Mouse (Mus musculus): ENCODE measurements around the gene Aldh1a3.

The Aldh1a3 gene

DNA sequence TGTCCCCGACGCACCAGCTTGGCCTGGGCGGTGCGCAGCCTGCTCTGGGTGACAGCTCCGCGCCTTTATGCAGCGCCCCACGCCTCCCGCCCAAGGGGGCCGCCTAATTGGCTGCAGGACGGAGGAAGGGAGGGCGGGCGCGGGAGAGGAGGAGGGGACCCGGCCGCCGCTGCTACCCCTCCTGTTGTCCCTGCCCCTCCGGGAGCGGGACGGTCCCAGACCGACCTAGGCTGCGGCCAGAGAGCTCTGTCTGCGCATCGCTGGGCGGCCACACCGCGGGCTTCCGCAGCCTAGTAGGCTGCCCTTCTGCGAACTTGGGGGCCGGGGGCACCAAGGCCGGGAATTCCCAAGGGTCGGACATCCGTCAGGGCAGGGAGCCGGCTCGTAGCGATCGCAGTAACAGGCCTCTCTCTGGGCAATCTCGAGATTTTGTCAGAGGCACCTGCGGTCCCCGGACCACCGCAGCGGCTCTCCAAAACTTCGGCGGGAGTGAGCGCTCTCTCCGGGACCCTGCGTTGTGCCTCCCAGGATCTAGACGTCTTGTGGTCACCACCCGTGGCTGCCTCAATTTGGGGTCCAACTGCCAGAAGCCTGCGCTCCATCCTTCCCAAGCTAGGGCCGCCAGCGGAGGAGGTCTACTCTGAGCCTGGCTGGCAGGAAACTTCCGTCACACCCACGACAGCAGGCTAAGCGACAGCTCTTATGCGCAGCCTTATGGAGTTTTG is at the start of gene Aldh1a3:
TSS of gene Aldh1a3 (minus strand) at position 81 of the 725 bp plus-strand sequence.
- peak; percentile 13 for DNase-seq

DNA sequence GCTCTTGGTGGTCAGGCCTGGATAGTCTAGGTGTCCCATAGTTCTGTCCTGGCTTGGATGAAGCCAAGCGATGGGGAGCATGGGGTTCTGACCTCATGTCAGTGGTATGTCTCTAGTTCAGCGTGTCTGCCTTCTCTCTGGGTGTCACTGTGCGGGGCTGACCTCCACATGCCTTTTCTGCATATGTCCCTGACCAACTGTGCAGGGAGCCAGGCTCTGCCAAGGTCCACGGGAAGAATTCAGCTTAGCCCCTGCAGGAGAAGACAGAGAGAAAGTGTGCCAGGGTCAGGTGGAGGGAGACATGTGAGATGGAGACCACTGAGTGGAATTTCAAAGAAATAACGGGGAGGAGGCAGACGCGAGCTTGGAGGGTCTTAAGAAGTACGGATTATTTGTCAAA is 49.0 kb upstream of the Aldh1a3 start:
- DNase-seq = no peak

DNA sequence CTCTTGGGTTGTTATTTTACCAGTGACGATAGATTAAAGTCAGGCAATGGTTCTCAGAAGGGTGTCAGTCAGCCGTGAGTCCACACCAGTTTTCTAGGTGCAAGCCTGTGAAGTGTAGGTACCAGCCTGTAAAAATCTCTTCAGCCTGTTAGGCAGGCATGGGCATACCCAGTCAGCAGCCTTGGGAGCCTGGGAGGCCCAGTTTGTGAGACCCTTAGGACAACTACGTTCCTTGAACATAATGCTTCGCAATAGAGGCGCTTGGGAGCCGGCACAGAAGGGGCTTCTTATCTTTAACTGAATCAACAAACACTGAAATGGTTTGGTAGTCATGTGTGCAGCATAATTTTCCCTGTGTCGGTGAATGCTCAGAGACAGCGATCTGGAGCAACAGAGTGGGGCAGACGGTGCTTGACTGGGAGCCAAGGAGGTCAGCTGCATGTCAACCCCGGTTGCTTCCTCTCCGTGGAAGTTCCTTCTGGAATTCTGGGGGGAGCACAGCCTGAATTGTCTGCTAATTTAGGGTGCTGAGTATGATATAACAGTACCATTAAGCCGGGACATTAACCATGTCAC is 44.4 kb upstream of the Aldh1a3 start:
- DNase-seq = no peak

DNA sequence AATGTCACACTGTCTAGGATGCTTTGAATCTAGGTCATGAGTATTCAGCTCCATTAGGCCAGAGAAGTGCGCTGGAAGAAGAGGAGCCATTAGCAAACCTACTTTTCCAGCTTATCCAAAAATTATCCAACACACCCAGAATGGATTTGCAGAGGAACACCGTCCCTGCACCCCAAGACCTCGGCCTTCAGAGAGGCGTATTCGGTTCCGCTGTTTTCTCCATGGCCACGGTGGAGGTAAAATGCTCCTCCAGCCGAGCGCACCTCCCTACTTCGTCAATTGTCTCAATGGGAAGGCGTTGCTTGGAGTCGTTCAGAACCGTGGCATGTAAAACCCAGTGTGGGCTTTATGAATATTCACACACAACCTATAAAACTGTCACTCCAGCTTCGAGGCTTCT is 39.3 kb upstream of the Aldh1a3 start:
- no peak for DNase-seq

DNA sequence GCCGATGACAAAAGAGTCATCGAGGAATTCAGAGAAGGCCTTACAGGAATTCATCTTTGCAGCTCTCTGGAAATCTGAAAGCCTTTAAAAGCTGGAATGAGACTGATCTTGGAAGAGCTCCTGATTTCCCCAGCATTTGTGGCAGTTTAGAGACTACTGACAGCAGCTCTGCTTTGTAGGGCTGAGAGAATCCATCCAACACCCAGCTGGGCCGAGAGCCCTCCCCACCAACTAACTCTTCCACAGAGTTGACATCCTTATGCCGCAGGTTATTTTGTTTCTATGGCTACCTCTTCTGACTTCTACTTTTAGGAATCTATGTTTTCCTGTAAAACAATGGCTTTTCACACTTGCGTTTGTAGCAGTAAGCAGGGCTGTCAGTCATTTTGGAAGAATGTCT is 37.9 kb upstream of the Aldh1a3 start:
- no peak for DNase-seq

DNA sequence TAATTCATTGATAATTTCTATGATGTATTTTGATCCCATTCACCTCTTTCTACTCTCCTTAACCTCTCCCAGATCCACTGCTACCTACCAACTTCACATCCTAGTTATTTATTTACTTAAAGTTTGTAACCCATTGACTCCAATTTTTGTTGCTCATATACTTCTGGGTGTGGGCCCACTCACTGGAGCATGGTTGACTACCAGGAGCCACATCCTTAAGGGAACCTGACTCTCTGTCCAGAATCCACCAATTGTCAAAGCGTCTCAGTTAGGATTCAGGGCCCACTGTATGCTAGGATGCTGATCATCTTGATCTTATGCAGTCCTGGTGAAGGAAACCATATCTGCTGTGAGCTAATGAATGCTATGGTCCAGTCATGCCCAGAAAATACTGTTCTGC is 35.8 kb upstream of the Aldh1a3 start:
- DNase-seq = no peak

DNA sequence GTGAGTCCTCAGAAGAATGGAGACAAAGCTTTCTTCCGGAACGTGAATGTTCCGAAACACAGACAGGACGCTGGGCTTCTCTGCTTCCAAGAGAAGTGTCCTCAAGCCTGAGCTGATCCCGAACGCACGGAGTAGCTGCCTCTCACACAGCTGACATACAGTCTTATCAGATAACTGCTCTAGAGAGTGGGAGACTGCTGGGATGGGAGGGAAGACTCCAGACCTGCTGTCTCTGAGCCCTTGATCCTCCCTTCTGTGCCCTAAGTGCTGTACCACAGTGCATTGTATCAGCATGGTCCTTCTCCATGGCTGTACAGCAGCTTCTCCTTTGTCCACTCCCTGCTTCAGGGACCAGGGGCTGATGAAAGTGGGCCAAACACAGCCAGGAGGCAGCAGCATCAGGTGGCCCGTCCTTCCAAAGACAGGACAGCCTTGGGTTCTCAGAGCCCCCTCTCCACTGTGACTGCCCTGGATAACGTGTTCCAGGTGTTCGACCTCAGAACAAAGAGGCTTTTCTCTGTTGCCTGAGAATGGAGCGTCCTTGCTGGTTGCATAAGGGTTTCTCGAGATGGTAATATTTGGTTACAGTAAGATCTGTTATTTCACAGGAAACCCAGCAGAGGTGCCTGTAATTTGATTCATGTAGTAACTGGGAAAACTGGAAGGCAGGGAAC is 24.4 kb upstream of the Aldh1a3 start:
- DNase-seq = no peak

DNA sequence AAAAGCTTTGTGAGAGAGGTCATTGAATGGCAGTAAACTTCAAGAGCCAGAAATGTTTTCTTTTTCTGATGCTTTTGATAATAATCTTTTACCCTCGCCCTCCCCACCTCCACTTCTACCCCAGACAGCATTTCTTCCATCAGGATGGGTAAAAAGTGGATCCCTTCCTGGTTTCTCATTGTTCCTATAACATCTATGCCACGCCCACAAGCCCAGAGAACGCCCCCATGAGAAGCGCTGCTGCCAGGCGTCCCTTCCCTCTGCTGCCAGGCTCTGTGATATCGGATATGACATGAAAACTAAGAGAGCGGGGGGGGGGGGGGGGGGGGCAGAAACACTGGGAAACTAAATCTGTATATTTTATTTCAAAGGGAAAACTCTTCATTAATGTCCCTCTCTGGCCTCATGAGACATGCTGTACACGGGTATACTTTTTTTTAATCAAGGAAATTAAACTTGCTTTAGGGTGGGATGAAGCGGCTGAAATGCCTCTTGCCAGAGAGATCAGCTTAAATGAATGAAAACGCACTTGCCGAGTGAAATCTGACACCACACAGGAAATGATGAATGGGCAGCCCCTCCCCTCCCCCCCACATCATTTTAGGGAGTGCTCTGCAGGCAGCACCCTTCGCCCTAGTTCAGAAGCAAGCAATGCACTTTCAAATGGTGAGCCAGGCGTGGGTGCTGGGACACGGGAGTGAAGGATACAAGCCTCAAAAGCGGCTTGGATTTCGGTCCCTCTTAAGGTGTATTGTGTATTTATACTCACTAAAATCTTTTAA is 22.8 kb upstream of the Aldh1a3 start:
- peak; percentile 17 for DNase-seq

DNA sequence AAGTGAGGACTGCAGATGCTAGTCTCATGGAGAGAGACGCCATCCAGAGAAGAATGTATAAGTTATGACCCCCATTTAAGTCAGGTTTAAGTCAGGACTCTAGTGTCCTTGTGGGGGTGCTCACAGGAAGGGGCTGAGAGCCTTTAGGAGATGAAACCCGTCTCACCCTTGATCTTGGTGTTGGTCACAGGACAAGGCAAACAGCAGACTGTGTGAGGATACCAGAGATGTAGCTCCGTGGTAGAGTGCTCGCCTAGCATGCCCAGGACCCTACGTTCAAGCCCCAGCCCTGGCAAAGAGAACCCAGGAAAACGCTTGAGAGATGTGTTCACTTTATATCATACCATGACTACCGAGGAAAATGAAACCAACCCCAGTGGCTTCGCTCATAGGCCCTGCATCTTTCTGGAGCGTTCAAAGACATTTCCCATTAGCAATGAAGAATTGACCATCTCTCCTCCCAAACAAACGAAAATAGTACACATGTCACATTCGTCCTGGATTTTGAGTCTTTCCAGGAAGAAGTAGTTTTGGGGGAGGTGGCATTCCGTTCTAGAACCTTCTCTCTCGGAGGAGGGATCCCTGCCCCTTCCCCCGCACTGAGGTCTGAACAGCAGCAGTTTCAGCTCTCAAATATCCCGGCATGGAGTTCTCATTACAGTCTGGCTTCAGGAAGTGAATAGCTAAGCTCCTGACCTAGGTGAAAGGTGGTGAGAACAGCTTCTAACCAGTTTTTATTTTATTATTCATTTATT is 21.6 kb upstream of the Aldh1a3 start:
- DNase-seq = no peak

DNA sequence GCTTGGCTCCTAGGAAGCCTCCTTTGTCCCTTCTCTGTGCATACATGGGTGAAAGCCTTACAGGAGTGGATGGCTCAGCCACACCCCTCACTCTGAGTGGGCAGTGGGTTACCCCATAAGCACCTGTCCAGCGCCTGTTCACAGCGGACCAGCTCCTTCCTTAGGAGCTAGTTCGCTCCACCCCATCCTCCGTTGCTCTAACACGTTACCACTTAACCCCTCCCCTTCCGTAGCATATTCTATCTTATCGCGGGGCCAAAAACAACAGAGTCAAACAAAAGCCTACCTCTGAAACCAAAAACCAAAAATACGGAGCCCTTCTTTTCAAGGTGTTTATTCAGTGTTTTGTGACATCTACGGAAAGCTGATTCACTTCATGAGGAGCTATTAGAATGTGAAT is 21.0 kb upstream of the Aldh1a3 start:
- no peak for DNase-seq

DNA sequence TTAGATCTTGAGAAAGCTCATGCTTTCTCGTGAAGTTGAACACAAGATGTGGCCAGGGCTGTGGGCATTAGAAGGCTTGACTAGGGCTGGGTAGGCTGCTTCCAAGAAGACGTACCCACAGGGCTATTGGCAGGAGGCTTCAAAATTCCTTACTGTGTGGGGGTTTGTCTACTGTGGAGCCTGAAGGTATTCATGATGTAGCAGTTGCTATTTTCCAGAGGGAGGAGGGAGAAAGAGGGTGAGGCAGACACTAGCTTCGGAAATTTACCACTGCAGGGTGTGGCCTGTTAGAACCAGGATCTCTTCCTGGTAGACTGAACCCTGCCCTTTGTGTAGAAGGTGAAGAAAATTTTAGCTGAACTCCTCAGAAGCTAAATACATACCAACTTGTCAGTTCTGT is 19.5 kb upstream of the Aldh1a3 start:
- no peak for DNase-seq

DNA sequence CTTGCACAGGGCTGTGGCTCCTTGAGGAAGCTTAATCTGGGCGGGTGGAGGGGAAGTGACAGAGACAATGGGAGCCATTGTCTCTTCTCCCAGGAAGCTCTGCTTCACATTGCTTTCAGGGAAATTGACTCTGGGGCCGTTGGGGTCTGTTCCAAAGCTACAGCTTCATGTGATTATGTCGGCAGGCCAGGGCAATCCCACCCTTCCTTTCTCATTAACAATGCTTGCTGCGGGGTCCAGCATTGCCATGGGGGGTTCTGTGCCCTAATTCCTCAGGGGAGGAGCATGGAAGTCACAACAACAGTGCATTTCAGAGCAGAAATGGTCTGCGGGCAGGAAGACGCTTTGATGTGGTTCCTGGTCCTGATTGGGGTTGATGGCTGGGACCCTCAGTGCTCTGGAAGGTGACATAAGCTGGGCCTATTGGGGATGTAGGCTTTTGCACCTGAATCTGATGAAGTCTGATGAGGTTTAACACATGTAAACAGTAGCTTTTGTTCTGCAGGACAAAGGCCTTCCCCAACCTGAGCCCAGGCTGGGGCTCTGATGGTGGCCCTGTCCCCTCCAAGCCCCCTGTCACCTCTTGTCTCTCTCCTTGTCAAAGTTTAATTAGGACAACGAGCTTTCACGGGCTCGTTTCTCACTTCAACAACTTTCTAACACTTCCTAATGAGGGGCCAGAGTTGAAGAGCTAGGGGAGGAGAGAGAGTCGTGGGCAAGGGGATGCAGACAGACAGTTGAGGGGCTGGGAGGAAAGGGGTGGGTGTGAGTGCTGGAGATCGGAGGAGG is 18.0 kb upstream of the Aldh1a3 start:
- DNase-seq = no peak

DNA sequence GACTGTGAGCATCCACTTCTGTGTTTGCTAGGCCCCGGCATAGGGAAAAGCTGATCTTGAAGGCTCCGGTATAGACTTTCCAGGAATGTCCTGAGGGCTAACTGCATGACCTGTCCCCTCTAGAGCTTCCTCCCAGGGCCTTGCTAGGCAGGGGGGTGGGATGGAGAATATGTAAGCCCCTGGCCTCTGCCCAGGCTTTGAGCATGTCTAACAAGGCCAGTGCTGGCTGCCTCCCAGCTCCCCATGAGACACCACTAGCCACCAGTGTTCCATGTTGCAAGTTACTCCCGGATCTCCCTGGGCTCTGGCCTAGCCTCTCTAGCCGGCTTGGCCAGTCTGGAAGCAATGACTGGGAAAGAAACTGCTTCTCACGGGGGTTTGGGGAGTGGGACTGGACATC is 17.4 kb upstream of the Aldh1a3 start:
- no peak for DNase-seq

DNA sequence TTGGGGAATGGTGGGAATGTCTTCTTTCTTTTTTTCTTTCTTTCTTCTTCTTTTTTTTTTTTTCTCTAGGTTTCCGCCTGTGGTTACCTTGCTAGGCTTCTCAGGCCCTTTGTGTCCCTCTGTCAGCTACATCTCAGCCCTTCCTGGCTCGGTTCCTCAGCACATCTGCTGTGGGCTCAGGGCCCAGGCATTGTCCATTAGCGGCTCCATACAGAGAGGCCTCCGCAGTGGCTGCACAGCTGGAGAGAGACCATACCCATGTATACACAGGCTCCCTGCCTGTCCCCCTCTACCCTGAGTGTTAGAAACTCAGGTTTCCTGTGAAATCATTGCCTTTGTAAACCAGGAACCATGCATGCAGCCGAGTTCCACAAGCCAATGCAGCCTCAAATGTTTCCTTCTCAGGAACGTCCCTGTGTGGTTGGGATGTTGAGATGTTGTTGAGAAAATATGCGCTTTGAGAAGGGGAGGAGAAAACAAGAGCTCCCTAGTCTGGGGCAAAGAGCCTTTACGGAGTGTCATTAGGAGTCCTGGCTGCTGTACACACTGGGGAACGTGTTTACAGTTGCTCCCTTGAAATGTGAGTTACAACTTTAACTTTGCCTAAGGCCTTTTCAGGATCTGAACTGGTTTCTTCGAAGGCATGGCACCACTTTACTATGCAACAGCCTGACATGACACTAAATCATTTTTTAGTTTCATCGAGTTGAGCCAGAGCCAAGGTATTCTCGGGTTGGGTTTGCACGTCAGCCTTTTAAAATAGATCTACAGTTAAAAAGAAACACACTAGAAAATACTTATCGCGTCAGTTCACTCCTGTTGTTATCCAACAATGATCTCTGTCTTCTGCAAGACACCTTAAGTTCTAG is 15.4 kb upstream of the Aldh1a3 start:
- no peak for DNase-seq

DNA sequence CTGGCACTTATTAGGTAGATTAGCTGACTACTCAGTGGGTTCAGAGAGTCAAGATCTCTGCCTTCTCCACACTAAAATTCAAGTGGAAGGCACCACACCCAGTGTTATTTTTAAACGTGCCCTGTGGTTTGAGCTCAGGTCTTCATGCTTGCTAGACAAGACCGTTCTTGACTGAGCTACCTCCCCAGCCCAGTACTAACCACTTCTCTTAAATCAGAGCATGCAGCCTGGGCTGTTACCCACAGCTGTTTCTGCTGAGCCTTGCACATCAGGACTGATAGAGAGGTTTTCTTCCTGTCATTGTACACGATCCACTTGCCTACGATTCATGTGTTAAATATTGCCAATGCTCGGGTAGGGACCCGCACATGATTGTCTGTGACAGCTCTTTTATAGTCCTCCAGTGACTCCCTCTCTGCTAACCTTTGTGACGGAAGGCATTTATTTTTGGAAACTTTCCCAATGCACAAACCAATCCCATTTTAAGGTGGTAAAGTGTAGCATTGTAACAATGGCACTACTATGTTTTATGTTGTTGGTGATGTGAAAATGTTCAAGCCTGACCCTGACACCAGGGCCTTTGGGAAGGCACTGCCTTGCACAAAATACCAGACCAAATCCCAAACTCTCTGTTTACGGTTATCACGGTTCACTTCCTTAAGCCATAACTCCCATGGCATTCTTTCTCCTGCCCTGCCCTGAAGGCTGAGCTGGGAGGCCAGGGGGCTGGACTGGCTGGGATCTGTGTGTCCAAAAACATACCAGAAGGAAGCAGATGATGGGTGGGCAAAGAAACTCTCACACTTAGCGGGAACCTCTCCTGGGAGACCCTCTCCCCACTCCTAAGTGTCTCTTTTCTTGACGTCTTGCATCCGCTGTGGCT is 11.7 kb upstream of the Aldh1a3 start:
- no peak for DNase-seq

DNA sequence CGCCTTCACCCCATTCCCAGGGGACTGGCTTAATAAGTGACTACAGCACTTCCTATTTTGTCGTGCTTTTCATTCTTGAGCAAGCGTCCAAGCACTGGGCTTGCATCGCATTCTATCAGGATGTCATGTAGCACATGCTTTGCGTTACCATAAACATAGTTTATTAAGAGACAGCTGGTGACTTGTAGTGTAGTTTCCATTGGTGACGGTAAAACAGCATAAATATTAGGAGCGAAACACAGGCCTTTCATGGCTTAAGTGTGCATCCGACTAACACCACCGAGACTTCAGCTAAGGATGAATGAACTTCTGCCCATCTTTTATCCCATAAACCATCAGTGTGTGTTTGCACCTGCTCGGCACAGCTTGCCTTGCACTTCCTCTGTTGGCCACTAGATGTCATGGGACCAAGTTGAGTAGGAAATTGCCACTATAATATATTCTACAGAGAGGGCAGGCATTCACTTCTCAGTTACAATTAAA is 7.2 kb upstream of the Aldh1a3 start:
- DNase-seq = peak; percentile 78

DNA sequence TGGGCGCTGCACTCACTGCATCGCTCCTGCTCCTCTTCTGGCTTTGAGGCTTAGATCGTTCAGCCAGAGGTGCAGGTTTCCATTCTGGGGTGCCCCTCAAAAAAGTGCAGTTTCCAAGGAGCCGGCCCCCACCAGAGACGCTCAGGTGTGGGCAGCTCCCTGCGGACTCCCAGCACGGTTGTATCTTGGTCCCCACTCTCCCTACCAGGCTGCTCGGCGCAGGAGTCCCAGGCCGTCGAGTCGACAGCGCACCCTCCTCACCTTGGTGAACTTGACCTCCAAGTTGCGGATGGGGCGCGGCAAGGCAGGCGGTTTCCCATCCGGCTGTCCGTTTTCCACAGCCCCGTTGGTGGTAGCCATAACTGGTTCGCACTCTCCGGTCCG is 272 bp downstream of the Aldh1a3 start:
- no peak for DNase-seq

DNA sequence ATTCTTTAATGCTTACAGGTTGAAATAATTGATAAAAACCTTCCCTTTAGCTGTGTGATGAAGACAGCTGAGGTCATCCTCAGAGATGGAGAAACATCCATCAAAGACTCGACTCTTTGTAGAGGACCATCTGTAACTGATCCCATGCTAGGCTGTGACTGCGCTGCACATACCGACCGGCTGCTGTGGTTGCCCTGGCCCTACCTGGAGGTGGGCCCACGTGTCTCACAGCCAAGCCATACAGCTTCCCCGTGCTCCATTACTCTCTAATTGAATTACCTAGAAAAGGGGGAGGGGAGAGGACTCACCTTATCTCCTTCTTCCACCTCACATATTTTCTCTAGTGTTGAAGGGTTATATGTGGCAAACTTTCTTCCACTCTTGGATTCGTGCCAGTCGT is 5.4 kb downstream of the Aldh1a3 start:
- no peak for DNase-seq

DNA sequence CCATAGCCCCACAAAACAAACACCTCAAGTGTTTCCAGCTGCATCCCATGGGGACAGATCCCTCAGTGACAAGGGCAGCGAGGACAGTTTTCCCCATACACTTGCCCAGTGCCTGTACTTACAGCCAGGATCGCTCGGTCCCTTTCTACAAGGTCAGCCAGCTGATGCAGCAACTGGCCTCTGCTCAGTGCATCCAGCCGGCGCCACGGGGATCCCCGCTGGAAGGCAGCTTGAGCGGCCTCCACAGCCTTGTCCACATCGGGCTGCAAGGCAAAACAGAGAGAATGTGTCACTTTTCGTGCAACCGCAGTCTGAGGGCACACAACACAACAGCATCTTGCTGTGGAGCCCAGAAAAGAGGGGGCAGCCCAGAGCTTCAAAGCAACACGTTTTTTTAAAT is 8.3 kb downstream of the Aldh1a3 start:
- DNase-seq = no peak

DNA sequence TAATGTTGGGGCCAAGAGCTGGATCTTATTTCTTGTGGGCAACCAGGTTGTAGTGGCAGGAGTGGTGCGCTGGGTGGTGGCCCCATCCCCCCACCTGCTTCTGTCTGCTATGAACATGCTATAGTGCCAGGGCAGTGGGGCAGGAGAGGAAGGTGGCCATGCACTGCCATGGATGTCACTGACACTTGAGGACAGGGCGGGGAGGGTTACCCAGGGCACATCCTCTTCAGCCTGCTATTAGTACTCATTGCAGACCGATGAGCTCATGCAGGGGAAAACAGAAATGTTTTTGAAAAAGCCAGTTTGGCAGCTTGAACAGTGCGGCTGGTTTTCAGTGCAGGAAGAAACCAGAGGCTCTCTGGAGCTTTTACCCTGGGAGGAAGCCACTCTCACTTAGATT is 10.5 kb downstream of the Aldh1a3 start:
- DNase-seq = peak; percentile 18

Data from thymus, postnatal 4 days (tissue).